Mouse (Mus musculus): ENCODE data around the gene Ptprz1.

Ptprz1 gene

DNA sequence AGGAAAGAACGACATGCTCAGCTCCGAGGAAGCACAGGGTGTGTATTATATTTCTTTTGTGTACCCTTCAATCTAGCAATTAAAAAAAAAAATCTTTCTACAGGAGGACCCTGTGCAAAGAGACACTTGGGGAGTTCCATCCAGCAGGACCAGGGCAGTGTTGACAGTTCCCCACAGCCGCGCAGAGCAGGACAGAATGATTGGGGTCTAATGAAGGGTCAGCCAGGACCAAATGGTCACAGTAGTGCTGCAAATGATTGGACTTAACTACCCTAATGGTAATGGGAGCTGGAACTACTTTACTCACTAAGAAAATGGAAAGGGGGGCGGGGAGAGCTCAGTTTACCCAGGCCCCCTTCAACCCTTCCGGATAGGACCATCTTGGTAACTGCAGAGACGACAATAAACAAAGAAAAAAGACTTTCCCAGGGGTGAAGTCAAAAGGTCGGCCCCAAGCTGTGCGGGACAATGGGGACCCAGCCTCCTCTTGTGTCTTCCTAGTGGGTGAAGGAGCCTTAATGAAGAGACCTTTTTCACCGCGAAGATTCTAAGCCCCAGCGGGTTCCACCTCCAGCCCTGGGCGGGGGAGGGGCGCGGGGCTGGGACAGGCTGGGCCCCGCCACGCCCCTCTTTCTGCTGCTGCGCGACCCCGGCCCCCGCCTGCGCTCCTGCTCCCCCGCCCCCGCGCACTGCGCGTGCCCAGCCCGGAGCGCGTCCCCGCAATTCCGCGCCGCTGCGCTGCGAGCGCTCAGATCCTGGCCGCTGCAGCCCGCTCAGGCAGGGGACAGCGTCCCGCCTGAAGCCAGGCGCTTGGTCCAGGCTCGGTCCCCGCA is at the start of gene Ptprz1:
Gene Ptprz1 (plus strand): TSS at position 722 of the 833 bp plus-strand sequence.
- DNase-seq (ENCODE audit: low spot score in 2 of 2) = no peak

DNA sequence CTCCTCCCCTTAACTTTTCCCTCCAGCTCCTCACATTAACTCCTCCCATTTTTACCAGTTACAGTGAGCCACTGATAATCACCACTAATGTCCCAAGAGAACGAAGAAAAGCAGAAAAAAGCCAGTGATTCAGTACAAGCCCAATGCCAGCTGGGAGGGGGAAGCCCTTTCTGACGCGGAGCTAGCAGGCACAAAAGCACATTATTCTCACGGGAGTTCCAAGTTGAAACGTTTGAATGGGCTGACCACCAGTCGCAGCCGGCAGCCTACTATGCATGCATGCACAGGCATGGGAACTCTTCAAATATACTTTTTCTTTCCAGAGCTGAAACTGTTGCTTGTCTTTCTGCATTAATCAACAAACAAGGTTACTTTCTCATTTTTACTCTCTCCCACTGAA is 41.7 kb upstream of the Ptprz1 start:
- no peak for DNase-seq (ENCODE audit: low spot score in 2 of 2)

DNA sequence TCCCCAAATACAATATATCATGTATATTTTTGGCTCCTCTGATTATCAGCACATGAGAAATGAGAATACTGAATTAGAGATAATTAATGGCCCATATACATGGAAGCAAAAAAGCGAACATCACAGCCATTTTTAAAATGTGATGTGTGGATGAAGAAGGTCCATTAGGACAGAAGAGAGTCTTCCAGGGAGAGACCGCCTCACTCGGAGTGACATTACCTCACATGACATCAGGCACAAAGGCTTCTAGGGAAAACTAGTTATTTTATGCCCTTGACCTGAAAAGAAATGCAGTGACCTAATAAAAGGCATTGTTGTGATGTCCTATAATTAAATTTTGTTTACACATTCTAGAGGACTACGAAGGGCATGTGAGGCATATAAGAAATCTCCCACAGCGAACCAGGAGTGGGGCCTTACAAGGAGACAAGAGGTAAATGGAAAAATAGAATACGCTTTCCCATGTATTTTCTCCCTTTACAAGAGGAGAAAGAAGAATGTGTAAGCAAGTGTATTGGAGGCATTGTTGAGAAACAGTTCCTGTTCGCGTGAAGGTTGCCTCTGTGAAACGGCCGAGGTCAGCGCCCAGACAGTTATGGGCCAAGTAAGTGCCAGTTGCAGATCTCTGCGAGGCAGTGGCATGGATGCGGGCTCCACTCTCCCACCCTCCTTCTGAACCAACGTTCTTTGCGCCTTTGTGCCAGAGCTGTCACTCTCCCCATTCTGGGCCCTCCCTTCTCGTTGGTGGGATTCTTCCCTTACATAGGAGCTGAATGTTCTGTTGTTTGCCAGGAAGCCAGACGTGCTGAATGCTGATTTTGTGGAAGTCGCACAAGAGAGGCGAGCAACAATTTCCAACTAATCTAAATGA is 41.0 kb upstream of the Ptprz1 start:
- no peak for DNase-seq (ENCODE audit: low spot score in 2 of 2)

DNA sequence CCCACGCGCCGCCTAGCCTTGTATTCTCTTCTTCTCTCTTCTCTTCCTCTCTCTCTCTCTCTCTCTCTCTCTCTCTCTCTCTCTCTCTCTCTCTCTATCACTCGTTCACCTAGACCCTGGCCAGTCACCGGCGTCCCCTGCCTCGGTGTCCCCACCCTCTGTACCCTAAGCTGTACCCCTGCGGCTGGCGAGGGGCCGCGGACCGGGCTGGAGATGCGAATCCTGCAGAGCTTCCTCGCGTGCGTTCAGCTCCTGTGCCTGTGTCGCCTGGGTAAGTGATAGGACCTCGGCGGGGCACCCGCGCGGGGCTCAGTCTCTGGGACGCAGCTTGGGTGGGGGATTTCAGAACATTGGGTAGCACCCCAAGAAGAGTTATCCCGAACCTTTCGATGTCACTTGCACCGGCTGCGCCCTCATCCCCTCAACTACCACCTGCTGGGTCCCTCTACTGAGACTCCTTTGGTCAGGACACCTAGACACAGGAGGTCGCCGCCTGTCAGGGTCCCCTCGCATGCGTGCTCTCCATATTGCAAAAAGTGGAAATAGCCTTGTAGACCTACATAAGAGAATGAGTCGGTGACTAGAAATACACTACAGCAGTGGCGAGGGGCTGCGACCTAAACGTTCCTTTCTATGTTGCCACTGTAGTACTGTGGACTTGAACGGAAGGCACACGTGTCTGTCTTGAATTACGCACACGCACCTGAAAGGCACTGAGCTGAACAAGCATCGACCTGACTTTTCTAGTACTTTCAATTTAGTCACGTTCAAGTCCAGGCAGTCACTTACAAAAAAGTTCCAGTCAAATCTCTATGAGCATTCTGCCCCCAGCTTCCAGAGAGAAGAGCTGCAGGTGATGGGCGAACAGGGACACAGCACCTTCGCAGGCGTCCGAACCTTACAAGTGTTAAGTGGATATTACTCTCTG is 576 bp downstream of the Ptprz1 start:
- DNase-seq (ENCODE audit: low spot score in 2 of 2) = no peak

DNA sequence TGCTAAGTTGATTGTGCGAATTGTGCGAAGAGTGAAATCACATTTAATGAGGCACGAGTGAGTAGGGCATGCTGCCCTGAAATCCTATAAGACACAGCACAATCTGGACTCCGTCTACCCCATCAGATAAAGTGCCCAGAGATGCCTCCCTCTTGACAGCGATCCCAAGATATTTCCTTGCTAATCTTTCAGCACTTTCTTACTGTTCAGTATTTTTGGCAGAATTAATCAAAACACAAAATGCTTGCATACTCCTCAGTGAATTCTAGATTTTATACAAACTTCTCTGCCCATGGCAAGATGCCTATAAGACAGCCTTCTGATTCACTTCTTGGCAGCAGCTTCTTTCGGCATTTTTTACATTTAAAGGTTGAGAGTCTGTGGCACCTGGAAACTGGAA is 12.7 kb downstream of the Ptprz1 start:
- no peak for DNase-seq (ENCODE audit: low spot score in 2 of 2)

DNA sequence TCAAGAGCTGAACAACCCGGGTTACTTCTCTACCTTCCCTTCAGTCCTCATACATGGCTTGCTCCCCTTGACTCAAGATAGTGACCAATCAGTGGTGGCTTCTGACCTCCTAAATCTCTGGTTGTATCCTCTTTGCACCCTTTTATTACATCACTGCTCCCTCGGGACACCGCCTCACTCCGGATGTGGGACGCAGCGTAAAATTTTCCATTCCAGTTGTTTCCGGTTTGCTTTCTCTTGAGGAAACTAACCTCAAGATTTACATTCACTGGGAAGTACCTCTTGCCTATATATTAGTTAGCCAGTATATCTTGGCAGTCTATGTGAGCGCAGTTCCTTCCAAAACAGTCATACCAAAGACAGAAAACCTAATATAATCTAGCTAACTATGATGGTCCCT is 14.0 kb downstream of the Ptprz1 start:
- no peak for DNase-seq (ENCODE audit: low spot score in 2 of 2)

DNA sequence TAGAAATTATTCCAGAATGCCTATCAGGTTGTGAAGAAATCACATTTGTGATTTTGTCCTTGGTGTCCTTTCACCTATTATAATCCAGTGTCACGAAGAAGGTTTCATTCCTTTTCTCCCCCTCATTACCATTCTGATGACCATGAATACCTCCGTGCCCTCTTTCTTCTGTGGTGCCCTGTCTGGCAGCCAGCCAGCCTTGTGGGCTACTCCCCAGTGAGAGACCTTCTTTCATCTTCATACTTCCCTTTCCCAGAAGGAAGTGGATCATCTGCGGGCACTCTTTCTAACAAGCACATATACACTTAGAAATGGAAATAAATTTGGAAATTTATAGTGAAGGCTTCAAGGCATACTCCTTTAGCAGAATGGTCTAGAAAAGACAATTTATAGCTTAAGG is 26.7 kb downstream of the Ptprz1 start:
- no peak for DNase-seq (ENCODE audit: low spot score in 2 of 2)

DNA sequence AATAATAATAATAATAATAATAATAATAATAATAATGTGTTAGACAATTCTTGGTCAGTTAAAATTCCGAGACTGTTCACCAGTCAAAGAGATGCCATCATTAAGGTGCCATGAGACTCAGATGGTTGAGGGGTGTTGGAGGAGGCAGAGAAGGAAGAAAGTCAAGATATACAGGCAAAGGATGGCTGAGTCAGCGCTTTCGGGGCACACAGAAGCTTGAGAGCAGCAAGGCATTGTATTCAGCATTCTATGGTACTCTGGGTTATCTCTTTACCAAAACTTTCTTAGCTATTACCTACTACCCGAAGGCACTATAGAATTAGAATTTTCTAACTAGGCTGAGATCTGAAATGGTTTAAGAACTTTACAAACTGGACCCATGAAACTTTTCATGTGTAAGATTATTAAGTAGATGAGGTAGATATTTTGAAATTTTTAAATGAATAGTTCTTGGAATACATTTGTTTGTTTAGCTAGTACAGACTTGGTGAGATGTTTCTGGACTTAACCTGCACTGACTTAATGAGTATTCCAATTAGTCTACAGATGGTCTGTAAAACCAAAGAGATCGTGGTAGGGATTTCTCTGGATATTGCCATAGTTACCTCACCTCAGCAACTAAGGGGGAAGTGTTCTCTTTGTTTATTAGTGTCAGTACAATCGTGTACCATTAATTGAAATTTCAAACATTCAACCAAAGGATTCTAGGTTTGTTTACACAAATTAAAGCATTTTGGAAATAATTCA is 33.4 kb downstream of the Ptprz1 start:
- DNase-seq (ENCODE audit: low spot score in 2 of 2) = no peak

DNA sequence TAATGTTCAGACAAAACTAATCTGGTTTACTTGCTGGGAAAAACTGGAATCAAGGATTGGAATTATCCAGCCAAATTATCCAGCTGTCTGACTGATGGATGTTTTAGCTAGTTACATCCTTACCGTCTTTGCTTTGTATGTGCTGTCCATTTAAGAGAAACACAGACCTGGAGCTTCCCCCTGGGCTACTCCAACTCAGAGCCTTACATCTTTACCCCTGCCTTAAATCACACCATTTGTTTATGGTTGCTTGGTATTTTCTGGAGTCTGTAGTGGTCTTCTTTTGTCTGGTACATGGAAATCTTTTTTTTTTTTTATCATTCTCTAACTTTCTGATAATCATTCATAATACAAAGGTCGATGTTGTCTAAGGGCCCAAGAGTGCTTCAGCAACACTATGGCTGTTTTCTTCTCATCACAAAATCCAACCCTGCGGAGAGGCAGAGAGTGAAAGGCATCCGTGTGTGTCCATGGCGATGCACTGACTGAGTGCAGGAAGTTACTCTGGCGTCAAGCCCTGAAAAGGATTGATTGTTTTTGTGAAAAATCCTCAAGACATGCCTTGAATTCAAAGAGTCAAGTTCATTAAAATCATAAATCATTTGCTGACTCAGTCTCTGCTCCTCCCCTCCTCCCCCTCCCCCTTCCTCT is 34.1 kb downstream of the Ptprz1 start:
- DNase-seq (ENCODE audit: low spot score in 2 of 2) = no peak

DNA sequence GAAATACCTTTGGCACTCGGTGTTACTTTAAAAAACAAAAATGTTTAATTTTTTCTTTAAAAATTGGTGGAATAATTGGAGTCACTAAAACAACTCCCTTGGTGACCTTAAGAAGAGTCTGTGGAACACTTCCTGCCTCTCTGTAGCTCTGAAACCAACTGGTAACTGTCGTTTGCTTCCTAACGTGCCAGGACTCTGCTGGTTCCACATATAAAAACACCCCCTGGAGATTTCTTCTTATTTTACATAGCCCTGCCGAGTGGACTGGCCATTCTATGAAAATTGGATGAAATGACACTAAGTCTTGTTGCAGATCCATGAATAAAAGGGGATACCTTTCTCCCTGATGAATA is 34.6 kb downstream of the Ptprz1 start:
- DNase-seq (ENCODE audit: low spot score in 2 of 2) = no peak

DNA sequence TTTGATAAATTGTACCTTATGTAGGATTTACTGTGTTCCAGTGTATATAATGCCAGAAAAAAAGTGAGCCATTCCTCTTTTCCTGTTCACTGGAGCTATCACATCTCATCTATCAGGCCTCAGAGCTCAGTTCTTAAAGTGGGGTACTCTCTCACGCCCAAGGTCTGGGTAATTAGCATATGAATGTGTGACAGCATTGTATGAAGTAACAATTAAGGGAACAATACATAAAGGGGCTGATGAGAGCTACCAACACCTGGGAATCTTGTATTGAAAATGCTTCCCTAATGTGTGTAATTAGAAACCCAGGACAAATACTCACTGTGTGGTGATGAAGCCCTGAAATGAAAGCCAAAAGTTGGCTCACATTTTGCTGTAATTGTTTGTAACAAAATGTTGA is 47.6 kb downstream of the Ptprz1 start:
- no peak for DNase-seq (ENCODE audit: low spot score in 2 of 2)

DNA sequence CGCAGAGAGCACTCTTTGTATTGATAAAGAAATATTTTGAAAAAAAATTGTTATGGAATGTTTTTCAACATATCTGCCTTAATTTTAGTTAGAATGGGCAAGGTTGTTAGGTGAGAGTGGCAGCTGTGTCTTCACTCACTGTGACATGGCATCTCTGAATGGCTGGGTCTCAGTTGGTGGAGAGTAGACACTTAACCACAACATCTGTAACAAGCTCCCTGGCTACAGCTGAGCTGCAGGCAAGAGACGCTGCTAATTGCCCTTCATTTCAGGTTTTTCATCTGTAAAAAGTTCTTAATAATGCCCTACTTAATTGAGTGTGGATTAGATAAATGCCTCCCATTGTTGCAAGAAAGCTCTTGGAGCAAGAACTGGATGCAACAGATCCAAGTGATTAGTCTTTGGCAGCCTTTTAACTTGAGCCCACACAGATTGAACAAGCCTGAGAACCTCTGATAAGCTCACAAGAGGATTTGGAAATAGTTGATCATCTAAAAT is 57.5 kb downstream of the Ptprz1 start:
- no peak for DNase-seq (ENCODE audit: low spot score in 2 of 2)

DNA sequence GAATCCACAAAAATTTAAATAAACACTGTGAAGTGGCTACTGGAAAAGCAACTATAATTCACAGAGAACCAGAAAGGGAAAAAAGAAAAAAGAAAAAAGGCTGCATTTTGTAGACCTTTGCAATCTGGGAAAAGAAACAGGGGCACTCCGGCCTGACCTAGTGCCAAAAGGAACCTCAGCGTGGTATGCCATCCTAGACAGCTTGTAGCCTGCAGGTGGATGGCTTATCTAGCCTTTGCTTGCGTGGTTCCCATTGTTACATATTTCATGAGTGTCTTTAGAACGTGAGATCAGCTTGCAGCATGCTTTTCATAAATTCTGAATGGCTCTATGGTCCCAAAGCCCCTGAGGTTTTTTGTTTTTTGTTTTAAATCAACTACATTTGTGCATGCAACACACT is 61.8 kb downstream of the Ptprz1 start:
- no peak for DNase-seq (ENCODE audit: low spot score in 2 of 2)

DNA sequence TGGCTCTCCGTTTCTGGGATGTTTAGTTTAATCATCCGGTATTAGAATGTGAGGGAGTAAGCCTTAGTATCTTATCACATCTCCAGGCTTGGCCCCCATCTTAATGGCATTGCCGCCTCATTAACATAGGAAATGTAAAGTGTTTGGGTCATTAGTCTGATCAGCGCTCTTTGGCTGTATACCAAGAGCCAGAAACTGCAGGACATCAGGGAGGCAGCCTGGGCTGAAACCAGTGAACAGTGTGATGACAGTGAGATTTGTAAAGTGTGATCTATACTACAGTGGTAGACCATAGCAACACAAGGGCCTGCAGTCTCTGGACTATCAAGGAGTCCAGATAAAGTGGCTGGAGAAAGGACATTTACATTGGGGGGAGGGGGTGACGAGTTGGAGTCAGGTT is 62.2 kb downstream of the Ptprz1 start:
- DNase-seq (ENCODE audit: low spot score in 2 of 2) = no peak

DNA sequence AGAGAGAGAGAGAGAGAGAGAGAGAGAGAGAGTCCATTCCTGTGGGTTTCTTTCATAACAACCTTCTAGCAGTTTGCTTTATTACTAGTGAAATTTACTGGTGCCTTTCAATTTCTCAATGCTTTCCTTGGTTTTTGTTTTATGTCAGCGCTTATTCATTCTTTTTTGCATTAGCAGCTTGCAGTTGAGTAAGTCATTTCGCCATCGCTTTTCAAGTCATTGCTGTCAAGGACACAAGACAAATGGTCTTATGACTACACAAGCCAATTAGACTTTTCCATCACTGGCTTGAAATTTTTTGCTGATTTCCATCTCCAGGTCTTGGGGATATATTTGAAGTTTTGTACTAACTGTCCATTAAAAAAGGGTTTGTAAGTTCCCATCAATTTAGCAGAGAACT is 68.9 kb downstream of the Ptprz1 start:
- no peak for DNase-seq (ENCODE audit: low spot score in 2 of 2)

DNA sequence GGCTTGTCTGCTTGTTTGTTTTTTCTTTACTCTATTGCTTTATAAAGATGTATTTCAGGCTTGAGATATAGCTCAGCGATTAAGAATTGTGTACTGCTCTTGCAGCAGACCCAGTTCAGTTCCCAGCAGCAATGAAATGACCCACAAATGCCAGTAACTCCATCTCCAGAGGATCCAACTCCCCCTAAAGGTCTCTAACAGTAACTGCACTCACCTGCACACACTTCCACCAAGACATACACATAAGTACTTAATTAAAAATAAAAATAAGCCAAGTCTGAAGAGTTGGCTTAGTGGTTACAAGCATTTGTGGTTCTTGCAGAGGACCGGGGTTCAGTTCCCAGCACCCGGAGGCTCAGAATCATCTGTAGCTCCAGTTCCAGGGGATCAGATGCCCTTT is 88.1 kb downstream of the Ptprz1 start:
- no peak for DNase-seq (ENCODE audit: low spot score in 2 of 2)

DNA sequence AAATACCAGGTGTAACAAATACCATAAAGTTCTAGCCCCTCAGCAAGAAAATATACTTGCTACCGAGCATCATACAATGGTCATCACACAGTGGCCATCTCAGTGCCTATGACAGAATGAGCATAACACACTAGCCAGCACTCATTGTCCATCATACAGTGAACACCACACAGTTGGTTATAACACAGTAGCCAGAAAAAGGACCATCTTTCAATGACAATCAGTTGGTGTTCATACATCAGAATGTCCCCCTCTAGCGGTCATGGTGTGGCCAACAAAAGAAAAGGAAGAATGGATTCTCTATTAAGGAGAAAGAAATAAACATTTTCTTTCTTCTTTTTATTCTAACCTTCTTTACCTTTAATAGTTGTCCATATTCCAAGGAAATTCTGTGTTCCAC is 92.8 kb downstream of the Ptprz1 start:
- no peak for DNase-seq (ENCODE audit: low spot score in 2 of 2)

DNA sequence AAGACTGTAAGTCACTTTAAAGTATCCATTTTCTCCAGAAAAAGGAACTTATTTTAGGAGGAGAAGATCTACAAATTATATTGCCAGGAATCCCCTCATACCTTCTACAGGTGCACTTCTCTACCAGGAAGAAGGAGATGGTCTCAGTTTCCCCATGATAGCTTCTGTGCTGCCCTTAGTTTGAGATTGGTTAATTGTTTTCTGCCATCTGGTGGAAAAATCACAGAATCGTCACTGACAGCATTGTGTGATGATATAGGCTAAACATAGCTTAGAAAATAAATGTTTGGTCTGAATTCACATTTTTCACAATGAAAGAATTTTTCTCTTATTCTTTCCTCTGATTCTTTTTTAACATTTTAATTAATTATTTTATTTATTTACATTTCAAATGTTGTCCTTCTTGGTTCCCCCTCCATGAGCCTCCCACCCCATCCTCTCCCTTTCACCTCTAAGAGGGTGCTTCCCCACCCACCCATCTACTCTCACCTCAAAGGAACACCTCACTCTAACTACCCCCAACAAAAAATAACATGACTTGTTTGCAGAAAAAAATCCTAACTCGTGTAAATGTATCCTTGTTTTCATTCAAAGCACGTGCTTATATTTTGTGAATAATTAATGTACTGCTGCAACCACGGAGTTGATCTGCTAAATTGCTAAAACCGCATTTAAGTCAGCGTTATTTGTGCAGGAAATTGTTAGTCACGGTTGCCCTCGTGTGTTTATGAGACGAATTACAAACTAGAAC is 108.6 kb downstream of the Ptprz1 start:
- no peak for DNase-seq (ENCODE audit: low spot score in 2 of 2)

DNA sequence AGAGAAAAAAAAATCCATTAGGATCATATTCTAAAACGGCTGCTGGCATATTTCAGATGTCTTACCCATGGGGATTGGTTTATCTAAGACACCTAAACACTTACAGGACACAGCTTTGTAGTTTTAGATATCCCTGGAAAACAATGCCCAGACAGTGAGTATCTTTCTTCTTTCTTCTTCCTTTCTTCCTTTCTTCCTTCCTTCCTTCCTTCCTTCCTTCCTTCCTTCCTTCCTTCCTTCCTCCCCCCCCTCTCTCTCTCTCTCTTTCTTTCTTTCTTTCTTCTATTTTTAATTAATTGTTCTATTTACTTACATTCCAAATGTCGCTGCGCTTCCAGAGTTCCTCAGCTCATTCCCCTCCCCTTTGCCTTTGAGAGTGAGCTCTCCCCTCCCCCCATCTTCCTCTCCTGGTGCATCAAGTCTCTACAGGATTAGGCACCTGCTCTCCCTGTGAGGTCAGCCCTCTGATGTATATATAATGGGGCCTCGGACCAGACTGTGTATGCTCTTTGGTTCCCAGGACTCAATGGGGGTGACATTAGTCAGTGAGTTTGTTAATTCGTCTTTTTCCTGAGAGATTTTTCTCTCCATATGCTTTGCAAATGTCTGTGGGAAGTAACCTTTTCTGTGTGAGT is 109.3 kb downstream of the Ptprz1 start:
- no peak for DNase-seq (ENCODE audit: low spot score in 2 of 2)

Data from thymus, postnatal 10 days (tissue).